Mouse (Mus musculus) kidney, embryonic 14.5 days (tissue): ENCODE results near the gene Ppp1r12a. TPM values are rescaled to one million over a fixed set of nuclear protein-coding genes. Genes with fewer than 3 reads are reported as not detected.
A peak's percentile ranks its signal among the peaks of the same experiment; 100 is the strongest.

Source experiments
- ATAC-seq: fragments of 200-750 bp; cut with Nextera tagmentation; 2 replicates; pipeline ENCODE4 v1.8.0; 2017; ENCODE audit warnings: moderate number of reproducible peaks, mild to moderate bottlenecking, moderate TSS enrichment, moderate library complexity; ENCODE audit not compliant: low FRiP score, low TSS enrichment
- H3K27ac ChIP-seq: fragments of 300-500 bp; sonication (generic); 2 replicates; pipeline ENCODE4 v1.5.1; 2014; ENCODE audit warnings: low read depth, mild to moderate bottlenecking, low read length, moderate library complexity, mixed read lengths
- H3K27me3 ChIP-seq: fragments of 300-500 bp; sonication (generic); 2 replicates; pipeline ENCODE4 v1.6.1; 2014; ENCODE audit warnings: mild to moderate bottlenecking, low read length; ENCODE audit not compliant: control insufficient read depth, insufficient read depth
- H3K36me3 ChIP-seq: fragments of 300-500 bp; sonication (generic); 2 replicates; pipeline ENCODE4 v1.6.1; 2014; ENCODE audit warnings: low read length, mixed read lengths; ENCODE audit not compliant: control insufficient read depth, insufficient read depth
- H3K4me1 ChIP-seq: fragments of 300-500 bp; sonication (generic); 2 replicates; pipeline ENCODE4 v1.6.1; 2014; ENCODE audit warnings: low read length, mixed read lengths; ENCODE audit not compliant: control insufficient read depth, insufficient read depth
- H3K4me2 ChIP-seq: fragments of 300-500 bp; sonication (generic); replicated peaks from 2 replicates; pipeline ENCODE4 v1.6.1; 2014; ENCODE audit warnings: low read depth, mild to moderate bottlenecking, low read length
- H3K4me3 ChIP-seq: fragments of 300-500 bp; sonication (generic); 2 replicates; pipeline ENCODE4 v1.5.1; 2014; ENCODE audit warnings: mild to moderate bottlenecking, low read length
- H3K9ac ChIP-seq: fragments of 300-500 bp; sonication (generic); 2 replicates; pipeline ENCODE4 v1.6.1; 2014; ENCODE audit warnings: low read depth, mild to moderate bottlenecking, low read length, moderate library complexity
- H3K9me3 ChIP-seq: fragments of 300-500 bp; sonication (generic); 2 replicates; pipeline ENCODE4 v1.6.1; 2016; ENCODE audit warnings: low read length; ENCODE audit not compliant: control insufficient read depth
- WGBS: fragments of 180-500 bp; shearing (Covaris S2); extraction: QIAGEN DNeasy Blood & Tissue Kit; methylation state at CpG from one replicate; pipeline ENCODE4 v1.1.7; 2014; 5-methylcytosine and 5-hydroxymethylcytosine counted together
- polyA plus RNA-seq: library from polyadenylated mRNA; unstranded; fragments of >200 nt; fragmentation: Nextera tagmentation; extraction: Ambion mirVana; gene quantifications from 2 replicates; pipeline ENCODE4 v1.2.1, GENCODE M21; 2014

Gene Ppp1r12a
- 82.3 and 98.5 TPM in 2 replicates for polyA plus RNA-seq

DNA sequence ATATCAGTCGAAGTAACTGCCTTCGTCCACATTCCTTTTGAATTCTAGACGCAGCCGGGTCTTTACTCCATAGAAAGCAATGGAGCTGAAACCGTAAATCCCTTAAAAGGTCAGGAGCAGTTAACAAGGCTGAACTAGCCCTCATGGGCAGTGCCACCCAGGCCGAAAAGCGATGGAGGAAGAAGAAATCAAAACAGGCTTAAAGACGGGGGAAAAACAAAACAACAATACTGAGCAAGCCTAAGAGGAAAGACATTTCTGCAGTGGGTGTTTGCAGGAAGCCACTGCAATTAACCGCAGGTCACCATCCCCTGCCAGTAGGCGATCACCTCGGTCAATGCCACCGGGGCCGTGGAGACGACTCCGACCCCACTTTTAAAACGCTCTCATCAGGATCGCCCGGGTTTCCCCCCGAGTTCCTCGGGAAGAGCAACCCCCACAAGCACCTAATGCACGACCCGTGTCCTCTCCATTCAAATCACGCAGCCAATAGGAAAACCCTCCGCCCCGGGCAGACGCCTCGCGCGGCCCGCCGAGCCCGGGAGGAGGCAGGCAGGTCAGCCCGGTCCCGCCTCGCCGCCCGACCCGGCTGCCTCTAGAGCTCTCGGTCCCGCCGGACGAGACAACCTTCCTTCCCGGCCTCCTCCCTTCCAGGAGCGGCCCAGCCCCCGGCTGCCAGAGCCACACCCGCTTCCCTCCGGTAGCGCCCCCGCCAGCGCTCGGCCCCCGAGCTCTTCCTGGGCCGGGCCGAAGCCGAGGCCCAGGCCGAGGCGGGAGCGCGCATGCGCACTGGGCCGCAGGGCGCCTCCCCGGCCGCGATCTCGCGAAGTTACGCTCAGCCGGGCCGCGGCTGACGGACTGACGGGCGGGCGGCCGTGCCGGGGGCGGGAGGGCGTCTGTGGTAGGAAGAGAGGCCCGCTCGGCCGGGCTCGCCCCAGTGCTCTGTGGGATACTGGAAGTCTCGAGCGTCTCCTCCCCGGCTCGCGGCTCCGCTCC, at the start of gene Ppp1r12a:
Gene Ppp1r12a (plus strand): TSS at position 933 of the 996 bp plus-strand sequence.
- ATAC-seq: peak; percentile 98
- H3K4me2 ChIP-seq: peak within 1 kb of the TSS; percentile 67
- peak within 1 kb of the TSS; percentile 98 for H3K4me3 ChIP-seq
- H3K36me3 ChIP-seq: peaks cover 4% of the 10 kb centered on the region; the same call in 1 of the 2 replicates
- peaks cover 20% of the 10 kb centered on the region for H3K4me1 ChIP-seq
- 1% methylated on average over 78 of the region's 89 CpGs for WGBS
- no peaks in the 10 kb centered on the region for H3K27me3 ChIP-seq
- H3K9me3 ChIP-seq: no peaks in the 10 kb centered on the region
- peak within 1 kb of the TSS; percentile 98 for H3K27ac ChIP-seq
- peak within 1 kb of the TSS; percentile 99 for H3K9ac ChIP-seq

DNA sequence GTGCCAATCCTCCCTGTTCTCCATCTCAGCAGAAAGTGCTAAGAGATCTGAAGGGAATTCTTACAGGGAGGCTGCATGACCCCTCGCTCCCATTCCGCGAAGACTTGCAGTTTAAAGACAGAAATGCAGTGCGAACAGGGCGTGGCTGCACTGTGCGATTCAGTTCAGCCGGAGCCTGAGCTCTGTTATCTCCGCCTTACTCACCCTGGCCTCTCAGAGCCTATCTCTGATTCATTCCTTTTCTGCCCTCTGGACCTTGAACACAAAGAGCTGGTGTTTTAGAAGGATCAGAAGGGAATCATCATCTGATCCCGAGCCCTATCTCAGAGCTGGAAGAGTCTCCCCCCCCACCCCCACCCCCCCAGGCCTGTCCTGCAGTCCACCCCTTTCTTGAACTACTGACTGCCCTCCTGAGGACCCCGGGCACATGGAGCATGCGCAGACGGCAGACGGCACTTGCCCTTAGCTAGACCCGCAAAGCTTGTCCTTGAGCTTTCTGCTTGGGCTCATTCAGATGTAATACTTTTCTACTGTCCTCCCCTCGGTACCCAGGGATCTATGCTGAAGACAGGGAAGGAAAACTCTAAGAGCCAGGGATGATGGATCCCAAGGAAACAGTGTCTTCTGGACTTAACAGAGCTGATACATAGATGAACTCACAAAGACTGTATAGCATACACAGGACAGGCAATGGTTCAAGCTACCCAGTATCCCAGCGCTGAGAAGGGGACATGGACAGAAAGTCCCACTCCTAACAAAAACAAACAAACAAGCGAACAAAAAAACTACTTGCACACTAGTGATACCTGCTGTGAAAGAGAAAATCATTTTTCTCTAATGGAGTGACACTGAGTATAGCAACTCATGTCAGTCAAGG, 48.4 kb upstream of the Ppp1r12a start:
- WGBS: 59% methylated on average over 17 of the region's 17 CpGs
- Histone ChIP-seq H3K36me3 (no peaks in the 10 kb centered on the region), H3K27ac (no peak overlapping the region), H3K9me3 (no peaks in the 10 kb centered on the region), H3K4me3 (no peak overlapping the region; the same call in 1 of the 2 replicates), H3K9ac (no peak overlapping the region), H3K4me2 (peak overlapping the region; percentile 32; the same call in 1 of the 2 replicates), H3K27me3 (no peaks in the 10 kb centered on the region), H3K4me1 (no peaks in the 10 kb centered on the region)
- 0 out of 2 replicates have a peak, but pooled peaks have one; percentile 57 for ATAC-seq

- H3K36me3 ChIP-seq: no peaks in the 10 kb centered on the region
- no peak overlapping the region for H3K4me3 ChIP-seq
- no peak overlapping the region for H3K9ac ChIP-seq
- H3K4me2 ChIP-seq: no peak overlapping the region
- H3K27me3 ChIP-seq: no peaks in the 10 kb centered on the region
- H3K9me3 ChIP-seq: no peaks in the 10 kb centered on the region
- WGBS: 82% methylated on average over 13 of the region's 13 CpGs
- ATAC-seq: no peak
- H3K27ac ChIP-seq: no peak overlapping the region
- H3K4me1 ChIP-seq: no peaks in the 10 kb centered on the region
Measured at GRCm38 (mm10) chr10:108118200-108119163, 43.5 kb upstream of the Ppp1r12a start.

GRCm38 (mm10) chr10:108119416-108119815, 42.6 kb upstream of the Ppp1r12a start:
- ATAC-seq: no peak
- 81% methylated on average over 1 of the region's 1 CpGs for WGBS
- no peak overlapping the region for H3K4me2 ChIP-seq
- H3K9me3 ChIP-seq: no peaks in the 10 kb centered on the region
- no peak overlapping the region for H3K4me3 ChIP-seq
- H3K4me1 ChIP-seq: no peaks in the 10 kb centered on the region
- no peak overlapping the region for H3K9ac ChIP-seq
- H3K27me3 ChIP-seq: no peaks in the 10 kb centered on the region
- H3K36me3 ChIP-seq: no peaks in the 10 kb centered on the region
- H3K27ac ChIP-seq: no peak overlapping the region

- Histone ChIP-seq H3K4me2 (no peak overlapping the region), H3K36me3 (no peaks in the 10 kb centered on the region), H3K27me3 (no peaks in the 10 kb centered on the region), H3K4me1 (no peaks in the 10 kb centered on the region), H3K27ac (no peak overlapping the region), H3K9ac (no peak overlapping the region), H3K9me3 (no peaks in the 10 kb centered on the region), H3K4me3 (no peak overlapping the region)
- WGBS: 88% methylated on average over 3 of the region's 3 CpGs
- ATAC-seq: no peak
Measured at GRCm38 (mm10) chr10:108124934-108125599, 36.9 kb upstream of the Ppp1r12a start.

DNA sequence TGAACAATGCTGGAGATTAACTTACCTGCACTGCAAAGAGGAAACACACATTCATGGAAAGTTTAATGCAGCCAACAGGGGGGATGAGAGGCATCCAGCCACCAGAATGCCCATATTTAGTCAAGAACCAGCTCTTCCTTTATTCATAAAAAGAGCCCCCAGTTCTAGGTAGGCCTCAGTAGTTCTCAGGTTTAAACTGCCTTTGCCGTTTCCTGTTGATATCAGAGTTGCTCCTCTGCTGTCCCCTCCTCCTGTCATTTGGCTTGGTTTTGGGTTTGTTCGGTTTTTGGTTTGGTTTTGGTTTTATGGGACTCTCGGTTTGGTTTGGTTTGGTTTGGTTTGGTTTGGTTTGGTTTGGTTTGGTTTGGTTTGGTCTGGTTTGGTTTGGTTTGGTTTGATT, 32.8 kb upstream of the Ppp1r12a start:
- Histone ChIP-seq H3K9me3 (no peaks in the 10 kb centered on the region), H3K27ac (no peak overlapping the region), H3K9ac (no peak overlapping the region), H3K4me1 (no peaks in the 10 kb centered on the region), H3K36me3 (no peaks in the 10 kb centered on the region), H3K4me3 (no peak overlapping the region), H3K27me3 (no peaks in the 10 kb centered on the region), H3K4me2 (no peak overlapping the region)
- ATAC-seq: no peak
- 87% methylated on average over 3 of the region's 3 CpGs for WGBS

DNA sequence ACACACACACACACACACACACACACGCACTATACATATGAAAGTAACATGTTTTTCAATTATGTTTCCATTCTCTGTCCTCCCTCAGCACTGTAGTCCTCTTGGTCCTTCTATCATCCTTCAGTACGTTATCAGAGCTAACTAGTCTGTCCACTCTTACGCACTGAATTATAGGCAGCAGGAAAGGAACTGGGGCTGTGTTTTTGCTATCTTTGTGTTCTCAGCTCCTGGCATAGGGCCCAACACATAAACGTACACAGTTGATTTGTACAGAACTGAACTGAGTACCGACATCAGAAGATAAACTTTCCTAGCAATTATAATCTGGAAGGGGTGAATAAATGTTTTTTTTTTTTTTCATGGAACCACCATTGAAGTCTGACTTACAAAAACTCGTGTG, 30.1 kb upstream of the Ppp1r12a start:
- H3K4me1 ChIP-seq: no peaks in the 10 kb centered on the region
- 57% methylated on average over 6 of the region's 6 CpGs for WGBS
- H3K9ac ChIP-seq: no peak overlapping the region
- no peak overlapping the region for H3K27ac ChIP-seq
- H3K4me3 ChIP-seq: no peak overlapping the region
- no peak for ATAC-seq
- H3K4me2 ChIP-seq: no peak overlapping the region
- no peaks in the 10 kb centered on the region for H3K9me3 ChIP-seq
- H3K36me3 ChIP-seq: no peaks in the 10 kb centered on the region
- no peaks in the 10 kb centered on the region for H3K27me3 ChIP-seq

DNA sequence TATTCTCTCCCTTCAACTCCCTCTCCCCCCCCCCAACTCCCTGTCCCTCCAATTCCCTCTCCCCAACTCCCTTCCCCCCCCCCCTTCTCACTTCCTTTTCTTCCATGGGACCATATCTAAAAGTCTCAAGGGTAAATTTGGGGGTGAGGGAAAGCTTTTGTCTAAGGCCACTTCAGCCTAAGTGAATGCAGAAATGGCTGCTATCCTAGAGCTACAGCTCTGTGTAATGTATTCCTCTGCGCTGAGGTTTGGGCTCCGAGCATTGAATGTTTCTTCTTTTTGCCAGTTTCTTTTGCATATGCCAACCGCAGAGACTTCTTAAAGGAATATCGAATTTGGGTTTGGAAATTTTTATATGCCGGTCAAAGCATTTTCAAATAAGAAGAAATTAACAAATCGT, 28.7 kb upstream of the Ppp1r12a start:
- Histone ChIP-seq H3K36me3 (no peaks in the 10 kb centered on the region), H3K9ac (no peak overlapping the region), H3K27ac (no peak overlapping the region), H3K9me3 (no peaks in the 10 kb centered on the region), H3K4me1 (no peaks in the 10 kb centered on the region), H3K27me3 (no peaks in the 10 kb centered on the region), H3K4me3 (no peak overlapping the region), H3K4me2 (no peak overlapping the region)
- WGBS: 96% methylated on average over 6 of the region's 6 CpGs
- ATAC-seq: no peak
